Mouse (Mus musculus): ENCODE results near the gene Tmem239. TPM values are rescaled to one million over a fixed set of nuclear protein-coding genes. Genes with fewer than 3 reads are reported as not detected.

Tmem239 gene
- polyA plus RNA-seq, 1 experiment: 0.02 TPM

- Histone ChIP-seq H3K36me3 (ENCODE audit: control insufficient read depth, insufficient read depth) (peaks cover 7% of the 10 kb centered on the region), H3ac (ENCODE audit: control insufficient read depth, insufficient read length, low read depth) (no peak overlapping the region), H3K27me3 (ENCODE audit: control insufficient read depth, insufficient read depth, insufficient read length) (no peaks in the 10 kb centered on the region), H3K79me2 (ENCODE audit: control insufficient read depth, insufficient read depth) (peaks cover 97% of the 10 kb centered on the region), H3K4me3 (ENCODE audit: insufficient read depth, poor library complexity, severe bottlenecking) (no peak overlapping the region), H3K79me3 (ENCODE audit: low read depth) (peaks cover 83% of the 10 kb centered on the region)
- TF ChIP-seq FOSL1 (IDR thresholded peaks at IDR 0.05; ENCODE audit: insufficient read depth, low read length, poor library complexity, severe bottlenecking) (no peak), MYOG (IDR thresholded peaks at IDR 0.05; ENCODE audit: control insufficient read depth, extremely low read depth, insufficient read length) (no peak), USF1 (IDR thresholded peaks at IDR 0.05; ENCODE audit: low read depth) (no peak), MYOD1 (IDR thresholded peaks at IDR 0.05; ENCODE audit: control insufficient read depth, insufficient read length, low read depth) (no peak), CEBPB (IDR thresholded peaks at IDR 0.05; ENCODE audit: low read depth) (no peak)
Measured at GRCm38 (mm10) chr2:130454748-130455370, 48.6 kb downstream of the Tmem239 start.

Other genes starting within 250 kb of the Tmem239 start
- 585 TPM for gene Snrpb, start 227.1 kb upstream of the Tmem239 start, polyA plus RNA-seq (2012; fragmentation: generic; extraction: Trizol)
- not detected for gene Tmc2, start 211.3 kb upstream of the Tmem239 start, polyA plus RNA-seq (2012; fragmentation: generic; extraction: Trizol)
- gene Nop56, start 132.0 kb upstream of the Tmem239 start, polyA plus RNA-seq (2012; fragmentation: generic; extraction: Trizol): 293 TPM
- 144 TPM for gene Idh3b, start 121.9 kb upstream of the Tmem239 start, polyA plus RNA-seq (2012; fragmentation: generic; extraction: Trizol)
- 0.07 TPM for gene Ebf4, start 111.3 kb upstream of the Tmem239 start, polyA plus RNA-seq (2012; fragmentation: generic; extraction: Trizol)
- gene Cpxm1, start 8.9 kb upstream of the Tmem239 start, polyA plus RNA-seq (2012; fragmentation: generic; extraction: Trizol): 0.20 TPM
- gene Gm28372, start 1.2 kb upstream of the Tmem239 start, polyA plus RNA-seq (2012; fragmentation: generic; extraction: Trizol): not detected
- not detected for gene 1700020A23Rik, start 1.2 kb upstream of the Tmem239 start, polyA plus RNA-seq (2012; fragmentation: generic; extraction: Trizol)
- 44.0 TPM for gene Vps16, start 17.9 kb downstream of the Tmem239 start, polyA plus RNA-seq (2012; fragmentation: generic; extraction: Trizol)
- gene Pced1a, start 18.2 kb downstream of the Tmem239 start, polyA plus RNA-seq (2012; fragmentation: generic; extraction: Trizol): 15.4 TPM
- 31.6 TPM for gene Ptpra, start 43.8 kb downstream of the Tmem239 start, polyA plus RNA-seq (2012; fragmentation: generic; extraction: Trizol)
- gene Mrps26, start 157.3 kb downstream of the Tmem239 start, polyA plus RNA-seq (2012; fragmentation: generic; extraction: Trizol): 102 TPM
- not detected for gene Oxt, start 169.7 kb downstream of the Tmem239 start, polyA plus RNA-seq (2012; fragmentation: generic; extraction: Trizol)
- not detected for gene Avp, start 176.1 kb downstream of the Tmem239 start, polyA plus RNA-seq (2012; fragmentation: generic; extraction: Trizol)
- gene Fastkd5, start 223.5 kb downstream of the Tmem239 start, polyA plus RNA-seq (2012; fragmentation: generic; extraction: Trizol): 6.9 TPM
- 5.2 TPM for gene Ubox5, start 223.6 kb downstream of the Tmem239 start, polyA plus RNA-seq (2012; fragmentation: generic; extraction: Trizol)
- gene Lzts3, start 236.3 kb downstream of the Tmem239 start, polyA plus RNA-seq (2012; fragmentation: generic; extraction: Trizol): 4.7 TPM